Mouse (Mus musculus) liver, postnatal 0 days (tissue): ENCODE measurements around the gene Gm12845. TPM values are rescaled to one million over a fixed set of nuclear protein-coding genes. Genes with fewer than 3 reads are reported as not detected.
A peak's percentile ranks its signal among the peaks of the same experiment; 100 is the strongest.

Experiments used
- ATAC-seq: fragments of 200-750 bp; cut with Nextera tagmentation; 2 replicates; pipeline ENCODE4 v1.8.0; 2017; ENCODE audit warnings: mild to moderate bottlenecking, moderate library complexity
- DNase-seq: peaks from one replicate; pipeline ENCODE4 v3.0.0-alpha.2; 2016
- H3K27ac ChIP-seq: fragments of 300-500 bp; sonication (generic); 2 replicates; pipeline ENCODE4 v1.5.1; 2014; ENCODE audit warnings: antibody characterized with exemption, moderate library complexity, mild to moderate bottlenecking, low read depth
- H3K27me3 ChIP-seq: fragments of 300-500 bp; sonication (generic); 2 replicates; pipeline ENCODE4 v1.6.1; 2014; ENCODE audit warnings: low read length, control low read depth, mixed read lengths; ENCODE audit not compliant: insufficient read depth
- H3K36me3 ChIP-seq: fragments of 300-500 bp; sonication (generic); replicated peaks from 2 replicates; pipeline ENCODE4 v1.6.1; 2014; ENCODE audit warnings: mild to moderate bottlenecking, control low read depth, low read length, moderate library complexity, mixed read lengths; ENCODE audit not compliant: insufficient read depth
- H3K4me1 ChIP-seq: fragments of 300-500 bp; sonication (generic); 2 replicates; pipeline ENCODE4 v1.6.1; 2014; ENCODE audit warnings: antibody characterized with exemption, mild to moderate bottlenecking, control low read depth; ENCODE audit not compliant: insufficient read depth
- H3K4me2 ChIP-seq: fragments of 300-500 bp; sonication (generic); 2 replicates; pipeline ENCODE4 v1.6.1; 2014; ENCODE audit warnings: low read depth, mild to moderate bottlenecking, low read length, moderate library complexity, mixed read lengths
- H3K4me3 ChIP-seq: fragments of 300-500 bp; sonication (generic); 2 replicates; pipeline ENCODE4 v1.5.1; 2014; ENCODE audit warnings: low read depth, low read length
- H3K9ac ChIP-seq: fragments of 300-500 bp; sonication (generic); replicated peaks from 2 replicates; pipeline ENCODE4 v1.6.1; 2014; ENCODE audit warnings: mild to moderate bottlenecking, moderate library complexity
- H3K9me3 ChIP-seq: fragments of 300-500 bp; sonication (generic); 2 replicates; pipeline ENCODE4 v1.6.1; 2016; ENCODE audit warnings: mild to moderate bottlenecking, control low read depth, low read length, mixed read lengths
- CTCF ChIP-seq: sonication (generic); IDR thresholded peaks from 2 replicates; pipeline ENCODE4 v1.5.1; 2016; ENCODE audit warnings: antibody characterized with exemption, low read depth
- EP300 ChIP-seq: IDR thresholded peaks from 2 replicates; pipeline ENCODE4 v1.6.1; 2016; ENCODE audit warnings: antibody characterized with exemption, low read depth, mild to moderate bottlenecking
- WGBS: fragments of 180-500 bp; shearing (Covaris S2); extraction: QIAGEN DNeasy Blood & Tissue Kit; methylation state at CpG from one replicate; pipeline ENCODE4 v1.1.7; 2014; ENCODE audit not compliant: insufficient replicate concordance; 5-methylcytosine and 5-hydroxymethylcytosine counted together
- polyA plus RNA-seq: library from polyadenylated mRNA; unstranded; fragments of >200 nt; fragmentation: Nextera tagmentation; extraction: Ambion mirVana; gene quantifications from 2 replicates; pipeline ENCODE4 v1.2.1, GENCODE M21; 2015

Gm12845 gene
- not detected in 2 replicates for polyA plus RNA-seq

DNA sequence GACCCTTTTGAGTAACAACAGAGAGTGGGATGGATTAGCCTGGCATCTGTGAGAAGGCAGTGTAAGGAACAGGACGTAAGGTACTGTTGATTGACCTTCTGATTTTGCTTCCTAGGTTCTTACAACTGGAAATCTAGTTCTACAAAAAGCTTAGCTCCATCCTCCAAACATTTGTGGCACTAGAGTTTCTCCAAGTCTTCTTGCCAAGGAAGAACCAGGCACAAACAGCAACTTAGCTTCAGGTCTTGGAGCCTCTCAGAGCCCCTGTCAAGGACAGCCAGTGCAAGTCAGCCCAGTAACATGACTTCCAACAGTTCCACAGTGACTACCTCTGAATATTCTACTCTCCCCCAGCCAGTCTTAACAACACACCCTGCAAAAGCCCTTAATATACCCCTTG is at the start of gene Gm12845:
Gene Gm12845, plus strand, starts transcription at position 301 of the 400 bp plus-strand sequence.
- no peak for ATAC-seq
- no peaks in the 10 kb centered on the region for H3K9me3 ChIP-seq
- WGBS = 88% methylated on average over 1 of the region's 1 CpGs

GRCm38 (mm10) chr4:117676903-117677302 is 47.3 kb upstream of the Gm12845 start:
- no peaks in the 10 kb centered on the region for H3K27me3 ChIP-seq
- no peak for TF ChIP-seq EP300
- peak; percentile 92 for TF ChIP-seq CTCF
- H3K4me2 ChIP-seq = no peak overlapping the region

More for the DNA sequence above, at the start of gene Gm12845:
- Histone ChIP-seq H3K27ac (no peak within 1 kb of the TSS), H3K27me3 (no peaks in the 10 kb centered on the region), H3K4me2 (no peak within 1 kb of the TSS), H3K9ac (no peak within 1 kb of the TSS), H3K36me3 (no peaks in the 10 kb centered on the region), H3K4me1 (no peaks in the 10 kb centered on the region), H3K4me3 (no peak within 1 kb of the TSS)
- no peak for TF ChIP-seq CTCF
- TF ChIP-seq EP300 = no peak
- DNase-seq = no peak

DNA sequence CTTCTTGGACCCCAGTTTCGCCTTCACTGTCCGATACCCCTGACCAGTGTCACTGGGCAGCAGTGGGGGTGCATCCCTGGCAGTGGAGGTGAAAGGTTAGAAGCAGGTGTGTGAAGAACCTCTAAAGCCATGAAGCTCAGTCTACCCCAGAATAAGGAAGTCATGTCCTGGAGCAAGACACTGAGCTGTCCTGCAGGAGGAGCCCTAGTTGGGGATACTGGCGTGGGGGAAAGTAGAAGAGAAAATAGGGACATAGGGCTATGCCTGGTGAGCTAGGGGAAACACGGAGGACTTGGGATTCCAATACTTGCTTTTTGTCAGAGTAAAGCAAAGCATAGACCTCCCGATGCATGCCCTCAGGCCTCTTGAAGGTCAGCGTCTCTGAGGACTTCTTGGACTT is 43.2 kb upstream of the Gm12845 start:
- TF ChIP-seq EP300 (no peak), CTCF (peak; percentile 47)
- H3K9ac ChIP-seq = 0 out of 2 replicates have a peak overlapping the region, but pooled peaks have one; percentile 9

More at GRCm38 (mm10) chr4:117676903-117677302, 47.3 kb upstream of the Gm12845 start:
- WGBS = 25% methylated on average over 3 of the region's 3 CpGs
- Histone ChIP-seq H3K36me3 (peaks cover 51% of the 10 kb centered on the region), H3K9me3 (no peaks in the 10 kb centered on the region), H3K9ac (no peak overlapping the region), H3K4me3 (no peak overlapping the region), H3K27ac (no peak overlapping the region), H3K4me1 (peaks cover 8% of the 10 kb centered on the region)
- DNase-seq (peak; percentile 83), ATAC-seq (no peak; the same call in 1 of the 2 replicates)

DNA sequence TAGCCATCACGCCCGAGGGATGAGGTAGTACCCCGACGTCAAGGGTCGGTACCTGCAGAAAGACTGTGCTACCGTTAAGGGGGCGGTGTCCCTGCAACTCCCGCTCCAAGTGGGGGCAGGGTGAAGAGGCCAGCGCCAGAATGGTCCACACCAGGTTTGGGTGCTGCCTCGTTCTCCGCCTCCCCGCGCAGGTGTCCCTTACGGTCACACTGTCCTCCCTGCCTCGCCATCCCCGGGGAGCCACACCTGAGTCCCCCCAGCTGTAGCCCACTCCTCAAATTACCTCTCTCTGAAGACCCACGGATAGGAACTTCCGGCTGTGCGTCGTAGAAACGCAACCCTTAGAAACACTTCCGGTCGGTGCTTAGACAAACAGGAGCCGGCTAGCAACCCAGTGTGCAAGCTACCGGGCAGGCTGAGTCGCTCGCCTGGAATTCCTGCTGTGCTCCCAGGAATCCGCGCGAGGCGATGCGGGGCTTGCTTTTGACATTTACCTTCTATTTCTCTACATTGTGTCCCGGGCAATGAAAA is 42.2 kb upstream of the Gm12845 start, which contains the start of gene Dmap1:
Gene Dmap1, minus strand, starts transcription at position 343 of the 531 bp plus-strand sequence.
- DNase-seq = peak; percentile 89

More for the DNA sequence above, 43.2 kb upstream of the Gm12845 start:
- peak overlapping the region; percentile 95 for H3K4me2 ChIP-seq
- H3K9me3 ChIP-seq = no peaks in the 10 kb centered on the region
- peak overlapping the region; percentile 80 for H3K4me3 ChIP-seq
- ATAC-seq = no peak
- 76% methylated on average over 6 of the region's 6 CpGs for WGBS
- DNase-seq = no peak
- peaks cover 30% of the 10 kb centered on the region for H3K36me3 ChIP-seq
- no peaks in the 10 kb centered on the region for H3K27me3 ChIP-seq
- peaks cover 10% of the 10 kb centered on the region for H3K4me1 ChIP-seq
- H3K27ac ChIP-seq = no peak overlapping the region

DNA sequence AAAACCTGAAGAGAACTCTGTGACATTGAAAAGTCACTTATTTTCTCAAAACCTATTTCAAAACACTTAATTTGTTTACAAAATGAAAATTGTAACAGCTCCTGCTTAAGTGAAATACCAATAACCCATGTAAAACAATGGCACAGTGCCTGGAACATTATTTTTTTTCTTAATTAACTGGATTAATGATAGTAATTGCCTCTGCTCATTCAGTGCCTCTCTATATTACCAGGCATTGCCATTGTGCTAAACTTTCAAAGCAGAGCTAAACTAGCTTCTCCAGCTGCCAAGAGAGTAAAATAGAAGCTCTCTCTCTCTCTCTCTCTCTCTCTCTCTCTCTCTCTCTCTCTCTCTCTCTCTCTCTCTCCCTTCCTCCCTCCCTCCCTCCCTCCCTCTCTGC is 41.7 kb upstream of the Gm12845 start:
- H3K36me3 ChIP-seq = peaks cover 18% of the 10 kb centered on the region; the same call in 1 of the 2 replicates
- H3K4me2 ChIP-seq = peak overlapping the region; percentile 95
- H3K4me3 ChIP-seq = peak overlapping the region; percentile 80
- peak overlapping the region; percentile 19; the same call in 1 of the 2 replicates for H3K27ac ChIP-seq
- no peaks in the 10 kb centered on the region for H3K9me3 ChIP-seq
- TF ChIP-seq CTCF (no peak), EP300 (0 out of 2 replicates have a peak, but pooled peaks have one; percentile 7)
- DNase-seq (no peak), ATAC-seq (no peak)
- no peaks in the 10 kb centered on the region for H3K27me3 ChIP-seq
- H3K9ac ChIP-seq = peak overlapping the region; percentile 76
- peaks cover 10% of the 10 kb centered on the region for H3K4me1 ChIP-seq

More for the DNA sequence above, 42.2 kb upstream of the Gm12845 start, which contains the start of gene Dmap1:
- 0% methylated on average over 32 of the region's 33 CpGs for WGBS
- Histone ChIP-seq H3K9ac (peak within 1 kb of the TSS; percentile 76), H3K4me3 (peak within 1 kb of the TSS; percentile 80), H3K4me2 (peak within 1 kb of the TSS; percentile 95), H3K27ac (peak within 1 kb of the TSS; percentile 46), H3K36me3 (peaks cover 21% of the 10 kb centered on the region; the same call in 1 of the 2 replicates), H3K4me1 (peaks cover 10% of the 10 kb centered on the region), H3K9me3 (no peaks in the 10 kb centered on the region), H3K27me3 (no peaks in the 10 kb centered on the region)
- TF ChIP-seq CTCF (no peak), EP300 (peak; percentile 28; the same call in 1 of the 2 replicates)
- peak; percentile 94 for ATAC-seq

DNA sequence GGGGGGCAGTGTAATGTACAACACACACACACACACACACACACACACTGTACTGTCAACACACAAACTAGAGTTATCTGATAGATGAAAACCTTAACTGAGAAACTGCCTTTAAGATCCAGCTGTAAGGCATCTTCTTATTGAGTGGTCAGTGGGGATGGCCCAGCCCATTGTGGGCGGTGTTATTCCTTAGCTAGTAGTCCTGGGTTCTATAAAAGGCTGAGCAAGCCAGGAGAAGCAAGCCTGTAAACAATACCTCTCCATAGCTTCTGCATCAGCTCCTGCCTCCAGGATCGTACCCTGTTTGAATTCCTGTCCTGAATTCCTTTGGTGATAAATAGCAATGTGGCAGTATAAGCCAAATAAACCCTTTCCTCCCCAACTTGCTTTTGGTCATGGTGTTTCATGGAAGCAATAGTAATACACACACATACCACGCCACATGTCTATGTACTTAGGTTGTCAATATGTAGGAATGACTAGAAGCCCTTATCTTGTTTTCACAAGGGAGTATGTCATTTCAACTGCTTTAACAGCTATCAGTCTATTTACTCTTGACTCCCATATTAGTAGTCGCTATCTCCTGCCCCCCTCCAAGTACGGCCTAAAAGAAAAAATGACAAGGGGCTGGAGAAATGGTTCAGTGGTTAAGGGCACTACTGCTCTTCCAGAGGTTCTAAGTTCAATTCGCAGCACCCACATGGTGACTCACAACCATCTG is 41.0 kb upstream of the Gm12845 start:
- Histone ChIP-seq H3K9ac (no peak overlapping the region), H3K27ac (no peak overlapping the region), H3K27me3 (no peaks in the 10 kb centered on the region), H3K4me2 (no peak overlapping the region), H3K36me3 (peaks cover 13% of the 10 kb centered on the region; the same call in 1 of the 2 replicates), H3K9me3 (no peaks in the 10 kb centered on the region), H3K4me1 (peaks cover 10% of the 10 kb centered on the region), H3K4me3 (no peak overlapping the region)
- WGBS = 64% methylated on average over 6 of the region's 6 CpGs
- ATAC-seq (no peak), DNase-seq (no peak)
- TF ChIP-seq CTCF = no peak
- no peak for TF ChIP-seq EP300
